Mouse (Mus musculus): ENCODE measurements around the gene Gkn2. TPM values are rescaled to one million over a fixed set of nuclear protein-coding genes. Genes with fewer than 3 reads are reported as not detected.

Gkn2 gene
- polyA plus RNA-seq (2012; ENCODE audit: insufficient read depth, insufficient read length, missing spikeins): not detected in 2 replicates

- no peak within 1 kb of the TSS for H3K4me3 ChIP-seq (ENCODE audit: insufficient read depth, low read length)
- H3K27ac ChIP-seq (ENCODE audit: insufficient read depth, low read depth, low read length): no peak within 1 kb of the TSS
- TF ChIP-seq POLR2A (IDR thresholded peaks at IDR 0.05; ENCODE audit: borderline replicate concordance, low read depth, low read length): no peak
- no peak for TF ChIP-seq CTCF (IDR thresholded peaks at IDR 0.05; ENCODE audit: low read depth, low read length)
- H3K4me1 ChIP-seq (ENCODE audit: control insufficient read depth, insufficient read depth, low read length): no peaks in the 10 kb centered on the region
Measured at GRCm38 (mm10) chr6:87373057-87373456, at the start of gene Gkn2. Gene Gkn2 (plus strand): TSS chr6:87373357.

- TF ChIP-seq POLR2A (IDR thresholded peaks at IDR 0.05; ENCODE audit: borderline replicate concordance, low read depth, low read length): no peak
- no peak for TF ChIP-seq CTCF (IDR thresholded peaks at IDR 0.05; ENCODE audit: low read depth, low read length)
- Histone ChIP-seq H3K4me3 (ENCODE audit: insufficient read depth, low read length) (no peak overlapping the region), H3K27ac (ENCODE audit: insufficient read depth, low read depth, low read length) (no peak overlapping the region), H3K4me1 (ENCODE audit: control insufficient read depth, insufficient read depth, low read length) (peaks cover 6% of the 10 kb centered on the region)
Measured at GRCm38 (mm10) chr6:87323381-87323780, 49.8 kb upstream of the Gkn2 start.

DNA sequence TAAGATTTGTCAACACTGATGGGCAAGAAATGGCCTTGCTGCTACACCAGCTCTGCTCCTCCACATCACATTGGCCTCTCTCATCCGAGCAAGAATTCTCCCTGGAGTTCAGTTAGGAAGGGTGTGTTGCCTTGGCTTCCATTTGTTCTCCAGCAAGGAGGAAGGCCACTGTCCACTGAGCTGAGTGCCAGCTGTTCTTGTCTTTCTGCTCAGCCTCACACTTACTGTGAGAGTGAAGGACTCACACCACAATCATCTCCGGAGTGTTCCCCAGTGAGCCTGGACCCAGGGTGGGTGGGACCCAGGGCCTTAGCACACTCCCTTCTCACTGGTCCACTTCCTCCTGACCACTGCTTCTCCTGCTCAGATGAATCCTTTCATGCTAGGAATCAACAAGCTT is 46.2 kb upstream of the Gkn2 start:
- TF ChIP-seq CTCF (IDR thresholded peaks at IDR 0.05; ENCODE audit: low read depth, low read length) (no peak), POLR2A (IDR thresholded peaks at IDR 0.05; ENCODE audit: borderline replicate concordance, low read depth, low read length) (no peak)
- Histone ChIP-seq H3K27ac (ENCODE audit: insufficient read depth, low read depth, low read length) (no peak overlapping the region), H3K4me1 (ENCODE audit: control insufficient read depth, insufficient read depth, low read length) (peaks cover 11% of the 10 kb centered on the region), H3K4me3 (ENCODE audit: insufficient read depth, low read length) (no peak overlapping the region)

DNA sequence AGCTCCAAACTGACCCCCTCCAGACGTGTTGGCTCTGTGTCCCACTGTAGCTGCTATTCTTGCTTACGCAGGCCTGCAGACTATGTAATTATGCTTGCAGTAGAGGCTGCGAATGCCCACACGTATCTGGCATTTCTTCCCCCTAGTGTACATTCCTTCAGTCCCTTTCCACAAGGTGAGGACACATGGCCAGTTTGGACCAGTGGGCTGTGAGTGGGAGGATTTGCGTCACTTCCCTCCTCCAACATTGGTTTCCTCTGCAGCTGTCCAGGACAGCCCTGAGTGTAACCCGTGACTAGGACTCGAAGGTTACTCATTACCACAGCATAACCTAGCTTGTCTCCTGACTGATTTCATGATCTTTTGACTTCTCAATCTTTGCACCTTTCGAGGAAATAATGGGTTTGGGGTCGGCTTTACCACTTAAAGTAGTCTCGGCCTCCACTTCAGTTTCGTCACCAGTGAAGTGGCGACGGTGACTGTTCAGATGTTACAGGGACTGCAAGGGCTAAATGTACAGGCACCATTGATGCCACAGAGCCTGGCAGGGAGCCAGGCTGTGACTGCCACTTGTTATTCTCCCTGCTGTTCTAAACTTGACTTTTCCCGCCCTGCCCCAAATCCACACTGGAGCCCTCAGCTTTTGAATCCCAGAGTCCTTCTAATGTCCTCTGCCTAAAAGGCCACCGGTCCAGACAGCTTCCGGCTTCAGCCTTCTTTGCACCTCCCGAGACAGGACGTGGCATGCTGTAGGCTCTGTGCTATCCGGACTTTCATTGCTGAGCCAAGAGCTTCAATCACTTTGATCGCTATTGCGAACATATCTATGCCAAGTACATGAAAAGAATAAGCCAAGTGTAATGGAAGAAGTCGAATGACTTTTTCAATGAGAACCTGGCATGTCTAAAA is 44.6 kb upstream of the Gkn2 start:
- TF ChIP-seq POLR2A (IDR thresholded peaks at IDR 0.05; ENCODE audit: borderline replicate concordance, low read depth, low read length): no peak
- TF ChIP-seq CTCF (IDR thresholded peaks at IDR 0.05; ENCODE audit: low read depth, low read length): no peak
- no peak overlapping the region for H3K4me3 ChIP-seq (ENCODE audit: insufficient read depth, low read length)
- peaks cover 11% of the 10 kb centered on the region for H3K4me1 ChIP-seq (ENCODE audit: control insufficient read depth, insufficient read depth, low read length)
- H3K27ac ChIP-seq (ENCODE audit: insufficient read depth, low read depth, low read length): peak overlapping the region; percentile 36; the same call in 1 of the 2 replicates

DNA sequence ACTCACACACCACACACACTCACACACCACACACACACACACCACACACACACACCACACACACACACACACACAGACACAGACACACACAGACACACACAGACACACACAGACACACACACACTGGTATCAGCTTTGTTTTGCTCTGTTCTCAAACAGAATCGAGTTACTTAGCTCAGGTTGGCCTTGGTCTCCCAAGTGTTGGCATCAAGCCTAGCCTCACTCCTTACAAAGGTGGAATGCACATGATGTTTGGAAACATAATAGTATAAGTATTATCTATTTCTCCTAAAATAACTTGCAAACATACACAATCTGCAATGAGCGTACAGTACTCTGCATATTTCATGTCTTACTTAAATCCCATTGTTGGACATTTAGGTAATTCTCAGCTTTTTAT is 40.8 kb upstream of the Gkn2 start:
- H3K4me3 ChIP-seq (ENCODE audit: insufficient read depth, low read length): no peak overlapping the region
- TF ChIP-seq POLR2A (IDR thresholded peaks at IDR 0.05; ENCODE audit: borderline replicate concordance, low read depth, low read length) (no peak), CTCF (IDR thresholded peaks at IDR 0.05; ENCODE audit: low read depth, low read length) (no peak)
- no peak overlapping the region for H3K27ac ChIP-seq (ENCODE audit: insufficient read depth, low read depth, low read length)
- H3K4me1 ChIP-seq (ENCODE audit: control insufficient read depth, insufficient read depth, low read length): peaks cover 16% of the 10 kb centered on the region

GRCm38 (mm10) chr6:87334361-87335090 is 38.6 kb upstream of the Gkn2 start:
- Histone ChIP-seq H3K4me3 (ENCODE audit: insufficient read depth, low read length) (peak overlapping the region; percentile 66), H3K4me1 (ENCODE audit: control insufficient read depth, insufficient read depth, low read length) (peaks cover 5% of the 10 kb centered on the region; the same call in 1 of the 2 replicates), H3K27ac (ENCODE audit: insufficient read depth, low read depth, low read length) (no peak overlapping the region)
- no peak for TF ChIP-seq CTCF (IDR thresholded peaks at IDR 0.05; ENCODE audit: low read depth, low read length)
- no peak for TF ChIP-seq POLR2A (IDR thresholded peaks at IDR 0.05; ENCODE audit: borderline replicate concordance, low read depth, low read length)

- TF ChIP-seq POLR2A (IDR thresholded peaks at IDR 0.05; ENCODE audit: borderline replicate concordance, low read depth, low read length) (no peak), CTCF (IDR thresholded peaks at IDR 0.05; ENCODE audit: low read depth, low read length) (peak; percentile 82)
- Histone ChIP-seq H3K4me3 (ENCODE audit: insufficient read depth, low read length) (peak within 1 kb of the TSS; percentile 66), H3K27ac (ENCODE audit: insufficient read depth, low read depth, low read length) (no peak within 1 kb of the TSS), H3K4me1 (ENCODE audit: control insufficient read depth, insufficient read depth, low read length) (peaks cover 5% of the 10 kb centered on the region; the same call in 1 of the 2 replicates)
Measured at GRCm38 (mm10) chr6:87335091-87335934, 37.8 kb upstream of the Gkn2 start, which contains the start of gene Antxr1. Gene Antxr1 (minus strand): TSS chr6:87335821.

DNA sequence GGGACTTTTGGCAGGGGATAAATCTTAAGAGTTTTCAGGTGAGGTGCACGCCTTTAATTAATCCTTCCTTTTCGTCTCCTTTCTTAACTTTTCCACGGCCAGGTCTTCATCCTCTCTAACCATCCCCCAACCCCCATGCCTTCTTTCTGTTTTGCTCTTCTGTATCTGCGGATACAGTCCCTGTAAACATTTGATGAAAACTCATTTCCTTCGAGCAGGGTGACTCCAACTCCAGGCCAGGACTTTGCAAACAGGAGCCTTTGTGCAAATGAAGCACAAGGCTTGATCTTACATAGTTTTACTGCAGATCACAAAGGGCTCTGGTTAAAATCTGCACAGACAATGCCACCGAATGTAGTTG is 37.2 kb upstream of the Gkn2 start:
- no peak overlapping the region for H3K4me3 ChIP-seq (ENCODE audit: insufficient read depth, low read length)
- peaks cover 5% of the 10 kb centered on the region; the same call in 1 of the 2 replicates for H3K4me1 ChIP-seq (ENCODE audit: control insufficient read depth, insufficient read depth, low read length)
- TF ChIP-seq POLR2A (IDR thresholded peaks at IDR 0.05; ENCODE audit: borderline replicate concordance, low read depth, low read length) (no peak), CTCF (IDR thresholded peaks at IDR 0.05; ENCODE audit: low read depth, low read length) (no peak; the same call in 1 of the 2 replicates)
- H3K27ac ChIP-seq (ENCODE audit: insufficient read depth, low read depth, low read length): no peak overlapping the region

DNA sequence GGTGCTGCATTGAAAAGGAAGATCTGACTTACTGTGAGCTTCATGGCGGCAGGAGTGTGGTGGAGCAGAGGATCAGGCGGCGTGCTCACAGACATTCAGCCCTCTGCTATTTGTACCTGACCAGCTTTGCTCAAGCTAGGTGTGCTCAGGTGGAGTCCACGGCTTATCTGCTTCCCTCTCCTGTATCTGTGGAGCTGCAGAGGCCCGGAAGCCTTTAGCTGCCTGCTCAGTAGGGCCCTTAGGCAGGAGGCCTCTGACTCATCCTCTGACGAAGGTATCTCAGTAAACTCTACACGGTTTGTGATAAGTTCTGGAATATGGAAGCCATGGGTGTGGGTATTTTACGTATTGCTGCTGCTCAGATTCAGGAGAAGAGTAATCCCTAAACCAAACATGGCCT is 22.3 kb upstream of the Gkn2 start, which contains the start of gene Gkn1:
Gkn1 (minus strand) TSS at position 114 of the 400 bp plus-strand sequence.
- Histone ChIP-seq H3K27ac (ENCODE audit: insufficient read depth, low read depth, low read length) (no peak within 1 kb of the TSS), H3K4me1 (ENCODE audit: control insufficient read depth, insufficient read depth, low read length) (no peaks in the 10 kb centered on the region), H3K4me3 (ENCODE audit: insufficient read depth, low read length) (no peak within 1 kb of the TSS)
- TF ChIP-seq CTCF (IDR thresholded peaks at IDR 0.05; ENCODE audit: low read depth, low read length) (no peak), POLR2A (IDR thresholded peaks at IDR 0.05; ENCODE audit: borderline replicate concordance, low read depth, low read length) (no peak)

Data from bone marrow macrophage, adult 2 months (primary cell).